In the genomic region with DNA sequence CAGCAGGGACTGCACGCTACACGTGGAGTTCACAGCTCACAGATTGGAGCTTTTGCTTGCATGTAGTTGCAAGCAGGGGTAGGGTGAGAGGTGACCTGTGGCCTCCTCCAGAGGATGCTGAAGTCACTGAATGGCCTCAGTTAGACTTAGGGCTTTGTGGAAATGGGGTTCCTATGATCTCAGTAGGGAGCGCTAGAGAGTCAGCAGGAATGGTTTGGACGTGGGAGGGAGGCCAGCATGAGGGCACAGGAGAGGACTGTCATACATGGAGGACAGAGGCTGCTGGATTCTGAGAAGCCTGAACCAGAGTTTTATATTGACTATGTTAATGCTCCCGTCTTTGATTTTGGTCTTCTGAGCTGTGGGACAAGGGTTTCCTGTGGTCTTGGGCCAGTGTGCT, we compare ENCODE assay signal across 16 mouse cellular contexts.
A peak's percentile ranks its signal among the peaks of the same experiment; 100 is the strongest.
DNase-seq lines count a peak whose midpoint lies in the region; ATAC-seq and TF ChIP-seq lines count a peak whose summit lies in the region.
"Had no signal": no experiment of that assay in that cellular context is flagged by ENCODE, and none has a peak within 500 bp of the region (broad histone marks: within the 10 kb centered on the region; RNA-seq: fewer than 3 reads in every experiment).

No protein-coding gene starts in this region.

- 65% methylated on average over 5 of the region's 5 CpGs for WGBS in kidney, adult 2 months

- TF ChIP-seq EP300 in MEL (IDR thresholded peaks at IDR 0.05; ENCODE audit: low read depth in 1 of 2, low read length in 2 of 2), result no peak

- no peaks in the 10 kb centered on the region for H3K27me3 ChIP-seq in kidney, adult 2 months (replicated peaks; ENCODE audit: control insufficient read depth, insufficient read depth, low read length)
- H3K27me3 ChIP-seq in C2C12 (ENCODE audit: control insufficient read depth, insufficient read depth, insufficient read length) (no peaks in the 10 kb centered on the region), MEL (ENCODE audit: control insufficient read depth in 1 of 2, insufficient read depth in 2 of 2, low read length in 2 of 2) (peaks cover 0 to 3% of the 10 kb centered on the region in 2 experiments; a peak in 2 of 4 replicates)

- no peaks in the 10 kb centered on the region for H3K79me2 ChIP-seq in C2C12 (ENCODE audit: control insufficient read depth, insufficient read depth)
- no peaks in the 10 kb centered on the region for H3K79me2 ChIP-seq in MEL (ENCODE audit: control insufficient read depth, insufficient read depth, low read length, poor library complexity)

- DNase-seq in kidney, adult 2 months, result no peak
- DNase-seq in kidney, postnatal 25 days, result no peak
- no peak for DNase-seq in MEL (ENCODE audit: low read depth, low spot score)
- DNase-seq in right cerebral cortex, adult 2 months (ENCODE audit: low spot score in 2 of 2), result no peak
- DNase-seq in urinary bladder, postnatal 36 days (ENCODE audit: low spot score in 2 of 2), result no peak
- DNase-seq: cerebellum, postnatal 10 days; gastrocnemius, postnatal 36 days; kidney, postnatal 4 days; thymus, postnatal 25 days had no signal

- no peaks in the 10 kb centered on the region for H3K36me3 ChIP-seq in kidney, adult 2 months (ENCODE audit: control insufficient read depth, insufficient read depth, low read length)
- H3K36me3 ChIP-seq in C2C12 (ENCODE audit: control insufficient read depth, insufficient read depth) (no peaks in the 10 kb centered on the region), MEL (ENCODE audit: control insufficient read depth in 1 of 2, insufficient read depth in 2 of 2, low read length in 2 of 2) (no peaks in the 10 kb centered on the region)
- H3K36me3 ChIP-seq: G1E; limb, embryonic 10.5 days had no signal

- H3K27ac ChIP-seq in kidney, adult 2 months (ENCODE audit: insufficient read depth, low read depth, low read length), result no peak overlapping the region
- H3K27ac ChIP-seq in MEL (ENCODE audit: control insufficient read depth, low read depth, low read length), result no peak overlapping the region
- H3K27ac ChIP-seq: limb, embryonic 10.5 days had no signal

- H3K9me3 ChIP-seq in MEL (replicated peaks; ENCODE audit: insufficient read depth, low read length), result no peaks in the 10 kb centered on the region
- H3K9me3 ChIP-seq: G1E; limb, embryonic 10.5 days had no signal

- H3K4me1 ChIP-seq in kidney, adult 2 months (ENCODE audit: control insufficient read depth, insufficient read depth, low read length), result no peaks in the 10 kb centered on the region
- no peaks in the 10 kb centered on the region for H3K4me1 ChIP-seq in MEL (ENCODE audit: control insufficient read depth in 1 of 2, insufficient read depth in 2 of 2, low read length in 2 of 2)

- peak; percentile 20 for TF ChIP-seq RAD21 in MEL (IDR thresholded peaks at IDR 0.05; ENCODE audit: low read depth, low read length)

- H3ac ChIP-seq in C2C12 (ENCODE audit: control insufficient read depth, insufficient read length, low read depth), result no peak overlapping the region

- ATAC-seq in megakaryocyte, adult 5-6 weeks (ENCODE audit: poor library complexity, severe bottlenecking), result peak; percentile 63; the same call in 1 of the 2 replicates
- ATAC-seq: activated CD4-positive, CD25-positive, alpha-beta regulatory T cell, adult 4 months; forebrain, embryonic 14.5 days; hindbrain, embryonic 16.5 days had no signal

- TF ChIP-seq POLR2A in kidney, adult 2 months (IDR thresholded peaks at IDR 0.05; ENCODE audit: low read depth, low read length), result no peak
- no peak for TF ChIP-seq POLR2A in MEL (IDR thresholded peaks at IDR 0.05; ENCODE audit: control insufficient read depth in 1 of 2, insufficient read depth in 1 of 2, low read depth in 1 of 2, low read length in 2 of 2, poor library complexity in 1 of 2)

- H3K9ac ChIP-seq in MEL (ENCODE audit: control insufficient read depth, low read depth, low read length, poor library complexity, severe bottlenecking), result no peak overlapping the region

- H3K4me3 ChIP-seq in kidney, adult 2 months (ENCODE audit: insufficient read depth, low read depth, low read length), result no peak overlapping the region
- no peak overlapping the region for H3K4me3 ChIP-seq in C2C12 (ENCODE audit: insufficient read depth, poor library complexity, severe bottlenecking)
- H3K4me3 ChIP-seq in MEL (ENCODE audit: control insufficient read depth in 1 of 2, insufficient read depth in 1 of 2, low read depth in 2 of 2, low read length in 2 of 2), result no peak overlapping the region
- H3K4me3 ChIP-seq: limb, embryonic 10.5 days had no signal

- peak; percentile 62 for TF ChIP-seq CTCF in kidney, adult 2 months (conservative IDR thresholded peaks at IDR 0.05; ENCODE audit: insufficient read depth, insufficient read length, low read depth, low read length)
- TF ChIP-seq CTCF in C2C12 (IDR thresholded peaks at IDR 0.05; ENCODE audit: control insufficient read depth, insufficient read depth, insufficient read length) (peak; percentile 10), MEL (IDR thresholded peaks at IDR 0.05 in 2 of 3, conservative IDR thresholded peaks at IDR 0.05 in 1 of 3; ENCODE audit: control insufficient read depth in 1 of 3, insufficient read depth in 1 of 3, low read depth in 2 of 3, low read length in 3 of 3, poor library complexity in 1 of 3, severe bottlenecking in 1 of 3) (peak in 1 of 3 experiments; percentile 27; a peak in 2 of 6 replicates)

- no peaks in the 10 kb centered on the region for H3K79me3 ChIP-seq in C2C12 (ENCODE audit: low read depth)

TF ChIP-seq in C2C12, 6 proteins besides CTCF, POLR2A, EP300 and RAD21:
- no peak for TF ChIP-seq FOSL1 (IDR thresholded peaks at IDR 0.05; ENCODE audit: insufficient read depth, low read length, poor library complexity, severe bottlenecking)

TF ChIP-seq in MEL, 35 proteins besides CTCF, POLR2A, EP300 and RAD21:
- TF ChIP-seq GABPA (IDR thresholded peaks at IDR 0.05; ENCODE audit: low read depth, low read length) (no peak), SMC3 (IDR thresholded peaks at IDR 0.05; ENCODE audit: low read depth, low read length) (0 out of 2 replicates have a peak, but pooled peaks have one; percentile 18)
